Mouse (Mus musculus) liver, postnatal 0 days (tissue): ENCODE results near the gene Fam196b. TPM values are rescaled to one million over a fixed set of nuclear protein-coding genes. Genes with fewer than 3 reads are reported as not detected.
A peak's percentile ranks its signal among the peaks of the same experiment; 100 is the strongest.

Source experiments
- ATAC-seq: fragments of 200-750 bp; cut with Nextera tagmentation; 2 replicates; pipeline ENCODE4 v1.8.0; 2017; ENCODE audit warnings: mild to moderate bottlenecking, moderate library complexity
- DNase-seq: peaks from one replicate; pipeline ENCODE4 v3.0.0-alpha.2; 2016
- H3K27ac ChIP-seq: fragments of 300-500 bp; sonication (generic); 2 replicates; pipeline ENCODE4 v1.5.1; 2014; ENCODE audit warnings: antibody characterized with exemption, moderate library complexity, mild to moderate bottlenecking, low read depth
- H3K27me3 ChIP-seq: fragments of 300-500 bp; sonication (generic); 2 replicates; pipeline ENCODE4 v1.6.1; 2014; ENCODE audit warnings: low read length, control low read depth, mixed read lengths; ENCODE audit not compliant: insufficient read depth
- H3K36me3 ChIP-seq: fragments of 300-500 bp; sonication (generic); replicated peaks from 2 replicates; pipeline ENCODE4 v1.6.1; 2014; ENCODE audit warnings: mild to moderate bottlenecking, control low read depth, low read length, moderate library complexity, mixed read lengths; ENCODE audit not compliant: insufficient read depth
- H3K4me1 ChIP-seq: fragments of 300-500 bp; sonication (generic); 2 replicates; pipeline ENCODE4 v1.6.1; 2014; ENCODE audit warnings: antibody characterized with exemption, mild to moderate bottlenecking, control low read depth; ENCODE audit not compliant: insufficient read depth
- H3K4me2 ChIP-seq: fragments of 300-500 bp; sonication (generic); 2 replicates; pipeline ENCODE4 v1.6.1; 2014; ENCODE audit warnings: low read depth, mild to moderate bottlenecking, low read length, moderate library complexity, mixed read lengths
- H3K4me3 ChIP-seq: fragments of 300-500 bp; sonication (generic); 2 replicates; pipeline ENCODE4 v1.5.1; 2014; ENCODE audit warnings: low read depth, low read length
- H3K9ac ChIP-seq: fragments of 300-500 bp; sonication (generic); replicated peaks from 2 replicates; pipeline ENCODE4 v1.6.1; 2014; ENCODE audit warnings: mild to moderate bottlenecking, moderate library complexity
- H3K9me3 ChIP-seq: fragments of 300-500 bp; sonication (generic); 2 replicates; pipeline ENCODE4 v1.6.1; 2016; ENCODE audit warnings: mild to moderate bottlenecking, control low read depth, low read length, mixed read lengths
- CTCF ChIP-seq: sonication (generic); IDR thresholded peaks from 2 replicates; pipeline ENCODE4 v1.5.1; 2016; ENCODE audit warnings: antibody characterized with exemption, low read depth
- EP300 ChIP-seq: IDR thresholded peaks from 2 replicates; pipeline ENCODE4 v1.6.1; 2016; ENCODE audit warnings: antibody characterized with exemption, low read depth, mild to moderate bottlenecking
- WGBS: fragments of 180-500 bp; shearing (Covaris S2); extraction: QIAGEN DNeasy Blood & Tissue Kit; methylation state at CpG from one replicate; pipeline ENCODE4 v1.1.7; 2014; ENCODE audit not compliant: insufficient replicate concordance; 5-methylcytosine and 5-hydroxymethylcytosine counted together
- polyA plus RNA-seq: library from polyadenylated mRNA; unstranded; fragments of >200 nt; fragmentation: Nextera tagmentation; extraction: Ambion mirVana; gene quantifications from 2 replicates; pipeline ENCODE4 v1.2.1, GENCODE M21; 2015

Fam196b gene
- polyA plus RNA-seq, 1 experiment from 2014 or later: 0.11 TPM

DNA sequence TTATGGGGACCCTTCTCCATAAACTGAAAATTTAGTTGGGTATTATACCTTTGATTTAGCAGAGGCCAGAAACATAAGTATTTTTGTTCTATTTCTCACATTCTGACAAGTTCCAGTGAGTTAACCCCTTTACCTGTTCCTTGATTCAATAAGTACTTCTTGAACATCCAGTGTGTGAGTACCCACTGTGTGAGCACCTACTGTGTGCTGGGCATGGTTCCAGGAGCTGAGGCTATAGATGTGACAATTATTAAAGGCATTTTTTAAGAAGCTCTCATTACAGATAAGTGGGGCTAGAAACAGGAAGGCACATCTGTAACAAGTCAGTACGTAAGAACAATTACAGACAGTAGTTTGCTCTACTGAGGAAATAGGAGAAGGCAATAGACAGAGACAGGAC lies 4.7 kb downstream of the Fam196b start:
- 74% methylated on average over 1 of the region's 1 CpGs for WGBS
- H3K4me1 ChIP-seq: no peaks in the 10 kb centered on the region
- no peak overlapping the region for H3K4me3 ChIP-seq
- H3K4me2 ChIP-seq: no peak overlapping the region
- H3K27ac ChIP-seq: no peak overlapping the region
- no peak overlapping the region for H3K9ac ChIP-seq
- H3K27me3 ChIP-seq: no peaks in the 10 kb centered on the region
- DNase-seq: no peak
- no peak for ATAC-seq
- no peak for TF ChIP-seq EP300
- TF ChIP-seq CTCF: no peak
- H3K36me3 ChIP-seq: no peaks in the 10 kb centered on the region
- no peaks in the 10 kb centered on the region for H3K9me3 ChIP-seq

DNA sequence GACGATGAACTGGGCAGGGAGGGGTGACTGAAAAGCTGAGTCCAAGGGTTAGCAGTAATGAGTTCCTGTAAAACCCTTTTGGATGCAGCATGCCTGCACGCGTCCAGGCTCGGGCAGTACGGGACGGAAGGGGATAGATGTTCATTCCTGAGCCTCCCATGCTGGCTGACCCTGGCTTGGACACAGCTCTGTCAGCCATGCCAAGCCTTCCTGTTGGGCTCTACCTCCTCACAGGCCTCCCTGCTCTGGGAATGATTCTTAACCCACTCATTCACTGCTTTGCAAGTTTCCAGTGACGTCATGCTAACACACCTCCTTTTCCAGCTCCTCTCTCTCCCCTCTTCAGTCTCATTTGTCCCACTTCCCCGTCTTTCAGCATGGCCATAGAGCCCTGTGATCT lies 9.0 kb downstream of the Fam196b start:
- TF ChIP-seq CTCF (no peak), EP300 (no peak)
- Histone ChIP-seq H3K4me3 (no peak overlapping the region), H3K4me2 (no peak overlapping the region), H3K27ac (no peak overlapping the region), H3K9me3 (no peaks in the 10 kb centered on the region), H3K4me1 (no peaks in the 10 kb centered on the region), H3K27me3 (no peaks in the 10 kb centered on the region), H3K9ac (no peak overlapping the region), H3K36me3 (no peaks in the 10 kb centered on the region)
- DNase-seq (no peak), ATAC-seq (no peak)
- WGBS: 85% methylated on average over 8 of the region's 8 CpGs

DNA sequence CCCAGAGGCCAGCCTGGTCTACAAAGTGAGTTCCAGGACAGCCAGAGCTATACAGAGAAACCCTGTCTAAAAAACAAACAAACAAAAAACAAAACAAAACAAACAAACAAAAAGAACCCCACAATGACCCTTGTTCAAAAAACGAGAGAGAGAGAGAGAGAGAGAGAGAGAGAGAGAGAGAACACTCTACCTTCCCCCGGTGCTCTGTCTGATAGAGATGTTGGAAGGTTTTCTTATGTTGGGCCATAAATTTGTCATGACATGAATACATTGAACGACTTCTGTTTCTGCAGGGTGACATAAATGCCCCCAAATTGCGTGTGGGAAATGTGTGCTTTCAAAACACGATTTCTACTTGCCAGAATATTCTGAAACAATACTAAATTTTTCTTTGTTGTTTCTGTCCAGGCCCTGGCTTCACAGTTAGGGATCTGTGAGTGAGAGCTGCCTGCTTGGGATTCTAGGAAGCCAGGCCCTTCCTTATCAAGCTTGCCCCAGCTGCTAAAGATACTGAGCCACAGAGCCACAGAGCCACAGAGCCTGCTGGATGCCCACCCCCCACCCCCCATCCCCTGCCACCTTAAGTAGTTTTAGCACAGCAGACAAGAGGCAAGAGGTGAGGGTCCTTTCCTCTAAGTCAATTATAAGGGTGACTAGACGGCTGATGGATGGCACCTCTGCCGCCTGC lies 17.9 kb downstream of the Fam196b start:
- ATAC-seq: no peak
- no peaks in the 10 kb centered on the region for H3K9me3 ChIP-seq

DNA sequence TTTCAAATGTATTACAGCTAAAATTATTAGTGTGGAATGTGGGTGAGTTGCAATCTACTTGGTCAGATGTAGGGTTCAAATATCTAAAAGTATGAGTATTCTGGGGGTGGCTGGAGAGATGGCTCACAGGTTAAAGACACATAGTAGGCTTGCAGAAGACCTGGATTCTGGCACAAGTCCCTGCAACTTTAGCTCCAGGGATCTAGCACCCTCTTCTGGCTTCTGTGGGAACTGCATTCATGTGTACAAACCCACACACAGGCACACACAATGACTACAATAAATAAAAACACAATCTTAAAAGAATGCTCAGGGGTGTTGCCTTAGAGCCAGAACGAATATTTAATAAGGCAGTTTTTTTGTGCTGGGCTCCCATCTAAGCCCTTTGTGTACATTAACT lies 23.3 kb downstream of the Fam196b start:
- H3K4me3 ChIP-seq: no peak overlapping the region
- H3K9me3 ChIP-seq: no peaks in the 10 kb centered on the region
- no peaks in the 10 kb centered on the region for H3K27me3 ChIP-seq
- ATAC-seq (no peak), DNase-seq (no peak)
- H3K36me3 ChIP-seq: no peaks in the 10 kb centered on the region
- H3K9ac ChIP-seq: no peak overlapping the region
- no peak overlapping the region for H3K4me2 ChIP-seq
- no peak overlapping the region for H3K27ac ChIP-seq
- no peak for TF ChIP-seq EP300
- TF ChIP-seq CTCF: peak; percentile 43
- WGBS: 69% methylated on average over 1 of the region's 1 CpGs
- no peaks in the 10 kb centered on the region for H3K4me1 ChIP-seq

More for the DNA sequence above, 17.9 kb downstream of the Fam196b start:
- H3K9ac ChIP-seq: no peak overlapping the region
- no peaks in the 10 kb centered on the region for H3K27me3 ChIP-seq
- no peak overlapping the region for H3K4me2 ChIP-seq
- H3K27ac ChIP-seq: no peak overlapping the region
- TF ChIP-seq CTCF: no peak
- TF ChIP-seq EP300: no peak
- no peak overlapping the region for H3K4me3 ChIP-seq
- H3K36me3 ChIP-seq: no peaks in the 10 kb centered on the region
- no peak for DNase-seq
- no peaks in the 10 kb centered on the region for H3K4me1 ChIP-seq
- WGBS: 47% methylated on average over 7 of the region's 7 CpGs

DNA sequence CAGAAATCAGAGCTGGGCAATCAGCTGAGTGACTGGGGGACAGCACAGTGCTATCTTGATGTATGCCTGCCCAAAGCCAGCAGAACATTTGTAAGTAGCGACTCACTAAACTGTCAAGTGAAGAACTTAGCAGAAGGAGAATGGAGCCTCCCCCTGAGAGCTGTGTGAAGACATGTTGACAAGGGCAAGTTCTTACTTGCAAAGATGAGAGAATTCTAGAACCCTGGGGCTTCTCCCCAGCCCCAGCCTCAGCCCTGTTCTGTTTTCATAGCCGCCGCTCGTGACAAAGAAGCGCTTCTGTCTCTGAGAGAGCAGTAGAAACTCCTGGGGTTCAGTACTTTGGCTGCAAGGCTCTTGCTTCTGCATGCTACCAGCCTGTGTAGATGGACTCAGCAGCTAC lies 25.1 kb downstream of the Fam196b start:
- TF ChIP-seq CTCF (no peak), EP300 (no peak)

DNA sequence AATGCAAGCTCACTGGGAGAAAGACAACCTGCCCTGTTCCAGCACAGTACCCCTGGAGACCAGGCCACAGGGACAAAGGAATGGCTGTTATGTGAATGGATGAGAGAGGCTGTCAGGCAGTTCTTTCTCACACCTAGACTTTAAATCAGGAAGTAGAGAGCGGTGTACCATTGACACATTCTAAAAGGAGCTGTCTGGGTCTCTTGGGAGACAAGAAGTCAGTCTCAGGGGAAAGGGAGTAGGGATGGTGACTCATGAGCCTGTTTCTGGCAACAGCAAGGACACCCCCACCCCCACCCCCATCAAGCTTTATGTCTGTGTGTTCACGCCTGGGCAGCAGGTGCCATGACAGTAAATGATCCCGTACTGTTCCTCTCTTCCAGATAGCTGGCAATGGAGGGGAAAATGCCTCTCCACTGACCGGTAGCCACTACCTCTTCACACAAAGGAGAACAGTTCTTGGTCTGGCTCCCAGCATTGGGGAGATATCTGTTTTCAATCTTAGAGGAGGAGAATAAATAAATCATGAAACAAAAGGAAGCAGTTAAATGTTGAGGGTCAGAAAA lies 29.2 kb downstream of the Fam196b start:
- no peak overlapping the region for H3K9ac ChIP-seq
- no peaks in the 10 kb centered on the region for H3K4me1 ChIP-seq
- WGBS: 79% methylated on average over 4 of the region's 4 CpGs
- H3K4me2 ChIP-seq: no peak overlapping the region
- H3K4me3 ChIP-seq: no peak overlapping the region
- no peaks in the 10 kb centered on the region for H3K27me3 ChIP-seq
- ATAC-seq: no peak
- TF ChIP-seq CTCF (no peak), EP300 (no peak)
- no peaks in the 10 kb centered on the region for H3K36me3 ChIP-seq
- no peaks in the 10 kb centered on the region for H3K9me3 ChIP-seq
- DNase-seq: no peak
- H3K27ac ChIP-seq: no peak overlapping the region

More for the DNA sequence above, 25.1 kb downstream of the Fam196b start:
- Histone ChIP-seq H3K9me3 (no peaks in the 10 kb centered on the region), H3K36me3 (no peaks in the 10 kb centered on the region), H3K9ac (no peak overlapping the region), H3K4me3 (no peak overlapping the region), H3K27ac (no peak overlapping the region), H3K27me3 (no peaks in the 10 kb centered on the region), H3K4me2 (no peak overlapping the region), H3K4me1 (no peaks in the 10 kb centered on the region)
- WGBS: 83% methylated on average over 5 of the region's 5 CpGs
- ATAC-seq (no peak), DNase-seq (no peak)
